Mouse (Mus musculus) ES-Bruce4 (cell line): ENCODE measurements around the gene Ankrd11.

Experiments used
- CTCF ChIP-seq: IDR thresholded peaks from one replicate; pipeline ENCODE4 v1.8.1; 2011; ENCODE audit warnings: low read depth, low read length
- EP300 ChIP-seq: IDR thresholded peaks from 2 replicates; pipeline ENCODE4 v1.6.1; 2011; ENCODE audit warnings: low read depth, low read length; ENCODE audit not compliant: insufficient read depth
- POLR2A ChIP-seq: IDR thresholded peaks from one replicate; pipeline ENCODE4 v1.8.1; 2011; ENCODE audit warnings: low read length; ENCODE audit not compliant: insufficient read depth

DNA sequence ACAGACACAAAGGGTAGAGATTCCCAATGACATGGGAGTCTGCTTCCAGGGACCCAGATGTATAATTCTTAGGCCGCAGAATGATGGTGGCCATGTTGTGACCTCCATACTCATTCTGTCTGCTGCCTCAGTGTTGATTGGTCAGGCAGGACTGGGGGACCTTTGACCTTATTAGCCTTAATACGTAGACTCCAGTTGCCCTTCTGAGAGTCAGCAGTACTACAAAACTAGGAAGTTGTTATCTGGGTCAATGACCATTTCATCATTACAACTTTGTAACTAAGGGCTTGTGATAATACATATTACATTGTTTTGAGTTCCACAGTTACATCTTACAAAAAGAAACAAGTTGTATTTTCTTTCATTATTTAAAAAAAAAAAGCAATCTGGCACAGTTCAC lies 96.3 kb downstream of the Ankrd11 start:
- TF ChIP-seq POLR2A (no peak), CTCF (no peak), EP300 (no peak)
